Mouse (Mus musculus) lung, adult 2 months (tissue): ENCODE results near the gene Khk.

Experiments used
- CTCF ChIP-seq: fragments of 200-500 bp; IDR thresholded peaks from 2 replicates; pipeline ENCODE4 v1.5.1; 2011; ENCODE audit warnings: mild to moderate bottlenecking, low read length, control low read depth; ENCODE audit not compliant: insufficient read depth
- POLR2A ChIP-seq: fragments of 200-500 bp; IDR thresholded peaks from 2 replicates; pipeline ENCODE4 v1.6.1; 2011; ENCODE audit warnings: low read depth, mild to moderate bottlenecking, control low read depth, low read length, borderline replicate concordance; ENCODE audit errors: extremely low read depth

DNA sequence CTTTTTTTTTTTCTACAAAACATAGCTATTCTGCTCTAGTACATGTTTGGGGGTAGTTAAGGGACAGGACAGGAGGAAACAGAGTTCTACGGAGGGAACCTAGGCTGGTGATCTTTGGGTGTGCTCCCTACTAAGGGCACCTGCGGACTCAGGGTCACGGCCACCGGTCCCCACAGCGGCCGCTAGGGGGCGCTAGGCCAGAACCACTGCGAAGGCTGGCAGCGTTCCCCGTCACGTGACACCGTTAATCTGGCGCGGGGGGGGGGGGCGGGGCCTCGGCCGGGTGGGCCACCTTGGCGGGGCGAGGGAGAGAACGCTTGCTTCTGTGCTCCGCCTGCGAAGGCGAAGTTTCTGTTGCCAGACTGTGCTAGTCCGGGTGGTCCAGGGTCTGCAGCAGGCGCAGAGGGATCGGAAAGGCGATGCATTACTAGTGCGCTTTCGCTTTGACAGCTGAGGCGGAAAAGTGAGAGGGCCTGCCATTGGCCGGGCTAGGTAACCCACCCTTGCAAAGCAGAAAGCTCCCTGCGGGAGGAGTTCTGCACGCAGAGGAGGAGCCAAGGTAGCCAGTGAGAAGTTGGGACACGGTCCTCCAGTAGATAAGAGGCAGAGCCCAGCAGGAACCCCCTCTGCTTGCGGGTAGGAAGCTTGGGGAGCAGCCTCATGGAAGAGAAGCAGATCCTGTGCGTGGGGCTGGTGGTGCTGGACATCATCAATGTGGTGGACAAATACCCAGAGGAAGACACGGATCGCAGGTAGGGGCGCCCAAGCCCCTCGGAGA is at the start of gene Khk:
- TF ChIP-seq CTCF (peak; percentile 64), POLR2A (peak; percentile 73; the same call in 1 of the 2 replicates)
